Mouse (Mus musculus): ENCODE results near the gene Cldnd1. TPM values are rescaled to one million over a fixed set of nuclear protein-coding genes. Genes with fewer than 3 reads are reported as not detected.

The Cldnd1 gene
- polyA plus RNA-seq (2015; fragmentation: Nextera tagmentation; extraction: Ambion mirVana): 92.9 and 93.1 TPM in 2 replicates

- WGBS: 3% methylated on average over 34 of the region's 35 CpGs
- Histone ChIP-seq H3K36me3 (peaks cover 28% of the 10 kb centered on the region), H3K4me1 (replicated peaks) (peaks cover 9% of the 10 kb centered on the region), H3K4me3 (peak within 1 kb of the TSS; percentile 89), H3K9me3 (replicated peaks) (no peaks in the 10 kb centered on the region), H3K9ac (peak within 1 kb of the TSS; percentile 83), H3K27ac (peak within 1 kb of the TSS; percentile 94), H3K4me2 (peak within 1 kb of the TSS; percentile 71), H3K27me3 (no peaks in the 10 kb centered on the region)
- ATAC-seq (replicated peaks; ENCODE audit: insufficient number of reproducible peaks, insufficient read depth, low FRiP score, low read depth): peak; percentile 100
Measured at GRCm38 (mm10) chr16:58727477-58728131, at the start of gene Cldnd1. Gene Cldnd1 (plus strand): TSS chr16:58727910.

GRCm38 (mm10) chr16:58678660-58679059 is 49.0 kb upstream of the Cldnd1 start:
- no peaks in the 10 kb centered on the region for H3K9me3 ChIP-seq (replicated peaks)
- H3K4me2 ChIP-seq: no peak overlapping the region
- no peak for ATAC-seq (replicated peaks; ENCODE audit: insufficient number of reproducible peaks, insufficient read depth, low FRiP score, low read depth)
- H3K27me3 ChIP-seq: no peaks in the 10 kb centered on the region
- H3K27ac ChIP-seq: no peak overlapping the region
- H3K9ac ChIP-seq: no peak overlapping the region
- H3K4me1 ChIP-seq (replicated peaks): peaks cover 2% of the 10 kb centered on the region; the same call in 1 of the 2 replicates
- peaks cover 47% of the 10 kb centered on the region for H3K36me3 ChIP-seq
- H3K4me3 ChIP-seq: no peak overlapping the region
- WGBS: 54% methylated on average over 7 of the region's 7 CpGs

GRCm38 (mm10) chr16:58682046-58682445 is 45.7 kb upstream of the Cldnd1 start:
- Histone ChIP-seq H3K4me2 (no peak overlapping the region), H3K27ac (no peak overlapping the region), H3K4me1 (replicated peaks) (peaks cover 9% of the 10 kb centered on the region), H3K27me3 (no peaks in the 10 kb centered on the region), H3K9ac (no peak overlapping the region), H3K9me3 (replicated peaks) (no peaks in the 10 kb centered on the region), H3K4me3 (no peak overlapping the region), H3K36me3 (peaks cover 23% of the 10 kb centered on the region)
- 91% methylated on average over 6 of the region's 6 CpGs for WGBS
- ATAC-seq (replicated peaks; ENCODE audit: insufficient number of reproducible peaks, insufficient read depth, low FRiP score, low read depth): no peak

GRCm38 (mm10) chr16:58682870-58683269 is 44.8 kb upstream of the Cldnd1 start:
- H3K27ac ChIP-seq: no peak overlapping the region
- 68% methylated on average over 7 of the region's 7 CpGs for WGBS
- H3K36me3 ChIP-seq: peaks cover 17% of the 10 kb centered on the region
- H3K9ac ChIP-seq: no peak overlapping the region
- no peaks in the 10 kb centered on the region for H3K27me3 ChIP-seq
- no peak overlapping the region for H3K4me2 ChIP-seq
- ATAC-seq (replicated peaks; ENCODE audit: insufficient number of reproducible peaks, insufficient read depth, low FRiP score, low read depth): no peak
- no peaks in the 10 kb centered on the region for H3K9me3 ChIP-seq (replicated peaks)
- peaks cover 9% of the 10 kb centered on the region for H3K4me1 ChIP-seq (replicated peaks)
- H3K4me3 ChIP-seq: no peak overlapping the region

- no peak overlapping the region for H3K9ac ChIP-seq
- 90% methylated on average over 4 of the region's 4 CpGs for WGBS
- no peaks in the 10 kb centered on the region for H3K9me3 ChIP-seq (replicated peaks)
- no peaks in the 10 kb centered on the region for H3K27me3 ChIP-seq
- H3K4me3 ChIP-seq: no peak overlapping the region
- H3K36me3 ChIP-seq: peaks cover 11% of the 10 kb centered on the region; the same call in 1 of the 2 replicates
- no peak overlapping the region for H3K27ac ChIP-seq
- H3K4me1 ChIP-seq (replicated peaks): peaks cover 9% of the 10 kb centered on the region; the same call in 1 of the 2 replicates
- ATAC-seq (replicated peaks; ENCODE audit: insufficient number of reproducible peaks, insufficient read depth, low FRiP score, low read depth): no peak
- H3K4me2 ChIP-seq: no peak overlapping the region
Measured at GRCm38 (mm10) chr16:58683911-58684310, 43.8 kb upstream of the Cldnd1 start.

GRCm38 (mm10) chr16:58684537-58684936 is 43.2 kb upstream of the Cldnd1 start:
- Histone ChIP-seq H3K4me2 (no peak overlapping the region), H3K27ac (no peak overlapping the region), H3K36me3 (peaks cover 11% of the 10 kb centered on the region; the same call in 1 of the 2 replicates), H3K9ac (no peak overlapping the region), H3K4me1 (replicated peaks) (peaks cover 9% of the 10 kb centered on the region; the same call in 1 of the 2 replicates), H3K9me3 (replicated peaks) (no peaks in the 10 kb centered on the region), H3K27me3 (no peaks in the 10 kb centered on the region), H3K4me3 (no peak overlapping the region)
- no peak for ATAC-seq (replicated peaks; ENCODE audit: insufficient number of reproducible peaks, insufficient read depth, low FRiP score, low read depth)

- 51% methylated on average over 20 of the region's 20 CpGs for WGBS
- Histone ChIP-seq H3K27me3 (no peaks in the 10 kb centered on the region), H3K4me2 (peak overlapping the region; percentile 40), H3K4me3 (no peak overlapping the region), H3K27ac (0 out of 2 replicates have a peak overlapping the region, but pooled peaks have one; percentile 24), H3K4me1 (replicated peaks) (peaks cover 9% of the 10 kb centered on the region; the same call in 1 of the 2 replicates), H3K9me3 (replicated peaks) (no peaks in the 10 kb centered on the region), H3K9ac (no peak overlapping the region), H3K36me3 (peaks cover 6% of the 10 kb centered on the region; the same call in 1 of the 2 replicates)
- no peak; the same call in 1 of the 2 replicates for ATAC-seq (replicated peaks; ENCODE audit: insufficient number of reproducible peaks, insufficient read depth, low FRiP score, low read depth)
Measured at GRCm38 (mm10) chr16:58685548-58686537, 41.9 kb upstream of the Cldnd1 start.

GRCm38 (mm10) chr16:58688534-58688933 is 39.2 kb upstream of the Cldnd1 start:
- H3K4me2 ChIP-seq: no peak overlapping the region
- no peak overlapping the region for H3K9ac ChIP-seq
- no peaks in the 10 kb centered on the region for H3K27me3 ChIP-seq
- H3K9me3 ChIP-seq (replicated peaks): no peaks in the 10 kb centered on the region
- H3K4me3 ChIP-seq: no peak overlapping the region
- peaks cover 9% of the 10 kb centered on the region; the same call in 1 of the 2 replicates for H3K4me1 ChIP-seq (replicated peaks)
- no peak for ATAC-seq (replicated peaks; ENCODE audit: insufficient number of reproducible peaks, insufficient read depth, low FRiP score, low read depth)
- no peaks in the 10 kb centered on the region for H3K36me3 ChIP-seq
- whole genome bisulfite sequencing: 91% methylated on average over 1 of the region's 1 CpGs
- H3K27ac ChIP-seq: no peak overlapping the region

GRCm38 (mm10) chr16:58689555-58690169 is 38.0 kb upstream of the Cldnd1 start:
- H3K4me2 ChIP-seq: no peak overlapping the region
- ATAC-seq (replicated peaks; ENCODE audit: insufficient number of reproducible peaks, insufficient read depth, low FRiP score, low read depth): no peak
- no peak overlapping the region for H3K4me3 ChIP-seq
- WGBS: 75% methylated on average over 5 of the region's 5 CpGs
- H3K36me3 ChIP-seq: no peaks in the 10 kb centered on the region
- no peaks in the 10 kb centered on the region for H3K27me3 ChIP-seq
- H3K9me3 ChIP-seq (replicated peaks): no peaks in the 10 kb centered on the region
- peaks cover 9% of the 10 kb centered on the region; the same call in 1 of the 2 replicates for H3K4me1 ChIP-seq (replicated peaks)
- H3K9ac ChIP-seq: no peak overlapping the region
- no peak overlapping the region for H3K27ac ChIP-seq

- H3K27me3 ChIP-seq: no peaks in the 10 kb centered on the region
- 73% methylated on average over 5 of the region's 5 CpGs for WGBS
- no peak overlapping the region for H3K27ac ChIP-seq
- H3K4me3 ChIP-seq: no peak overlapping the region
- no peak overlapping the region for H3K9ac ChIP-seq
- H3K9me3 ChIP-seq (replicated peaks): no peaks in the 10 kb centered on the region
- ATAC-seq (replicated peaks; ENCODE audit: insufficient number of reproducible peaks, insufficient read depth, low FRiP score, low read depth): no peak
- H3K4me1 ChIP-seq (replicated peaks): peaks cover 9% of the 10 kb centered on the region; the same call in 1 of the 2 replicates
- no peak overlapping the region for H3K4me2 ChIP-seq
- no peaks in the 10 kb centered on the region for H3K36me3 ChIP-seq
Measured at GRCm38 (mm10) chr16:58690322-58690732, 37.4 kb upstream of the Cldnd1 start.

GRCm38 (mm10) chr16:58694091-58694490 is 33.6 kb upstream of the Cldnd1 start:
- no peak overlapping the region for H3K4me3 ChIP-seq
- no peak overlapping the region for H3K9ac ChIP-seq
- no peaks in the 10 kb centered on the region for H3K36me3 ChIP-seq
- 81% methylated on average over 5 of the region's 5 CpGs for WGBS
- no peak for ATAC-seq (replicated peaks; ENCODE audit: insufficient number of reproducible peaks, insufficient read depth, low FRiP score, low read depth)
- H3K4me2 ChIP-seq: no peak overlapping the region
- H3K9me3 ChIP-seq (replicated peaks): no peaks in the 10 kb centered on the region
- no peak overlapping the region for H3K27ac ChIP-seq
- H3K27me3 ChIP-seq: no peaks in the 10 kb centered on the region
- H3K4me1 ChIP-seq (replicated peaks): no peaks in the 10 kb centered on the region

All from heart, embryonic 15.5 days (tissue).